Mouse (Mus musculus): ENCODE measurements around the gene Zbtb40. TPM values are rescaled to one million over a fixed set of nuclear protein-coding genes. Genes with fewer than 3 reads are reported as not detected.

Zbtb40 gene
- polyA plus RNA-seq, 1 experiment from 2014 or later, result 1.3 TPM

- ATAC-seq (peak; percentile 87), DNase-seq (ENCODE audit: low spot score) (peak; percentile 91)
- no peak overlapping the region for H3K4me2 ChIP-seq (replicated peaks; ENCODE audit: low read depth, low read length)
- peaks cover 34% of the 10 kb centered on the region for H3K27me3 ChIP-seq (replicated peaks; ENCODE audit: insufficient read depth, low read length)
- TF ChIP-seq CTCF (IDR thresholded peaks at IDR 0.05) (no peak), EP300 (IDR thresholded peaks at IDR 0.05) (peak; percentile 92)
- H3K4me3 ChIP-seq (ENCODE audit: low read depth, low read length), result no peak overlapping the region
- no peaks in the 10 kb centered on the region for H3K4me1 ChIP-seq (ENCODE audit: insufficient read depth, low read depth, low read length)
- WGBS, result 60% methylated on average over 4 of the region's 4 CpGs
- no peaks in the 10 kb centered on the region for H3K9me3 ChIP-seq (ENCODE audit: low read length)
- no peak overlapping the region for H3K9ac ChIP-seq (replicated peaks; ENCODE audit: low read depth)
- no peaks in the 10 kb centered on the region for H3K36me3 ChIP-seq (ENCODE audit: insufficient read depth, low read length)
- H3K27ac ChIP-seq (ENCODE audit: low read length), result no peak overlapping the region
Measured at GRCm38 (mm10) chr4:137081401-137081800, 32.8 kb upstream of the Zbtb40 start.

GRCm38 (mm10) chr4:137077216-137077615 lies 28.6 kb upstream of the Zbtb40 start:
- Histone ChIP-seq H3K4me3 (ENCODE audit: low read depth, low read length) (no peak overlapping the region), H3K4me1 (ENCODE audit: insufficient read depth, low read depth, low read length) (no peaks in the 10 kb centered on the region), H3K27me3 (replicated peaks; ENCODE audit: insufficient read depth, low read length) (peaks cover 17% of the 10 kb centered on the region; the same call in 1 of the 2 replicates), H3K9me3 (ENCODE audit: low read length) (no peaks in the 10 kb centered on the region), H3K27ac (ENCODE audit: low read length) (no peak overlapping the region), H3K36me3 (ENCODE audit: insufficient read depth, low read length) (no peaks in the 10 kb centered on the region), H3K9ac (replicated peaks; ENCODE audit: low read depth) (no peak overlapping the region), H3K4me2 (replicated peaks; ENCODE audit: low read depth, low read length) (no peak overlapping the region)
- TF ChIP-seq CTCF (IDR thresholded peaks at IDR 0.05) (no peak), EP300 (IDR thresholded peaks at IDR 0.05) (no peak)
- ATAC-seq, result no peak
- DNase-seq (ENCODE audit: low spot score), result no peak
- 11% methylated on average over 2 of the region's 2 CpGs for WGBS

GRCm38 (mm10) chr4:137071204-137071603 lies 22.6 kb upstream of the Zbtb40 start:
- Histone ChIP-seq H3K9ac (replicated peaks; ENCODE audit: low read depth) (no peak overlapping the region), H3K36me3 (ENCODE audit: insufficient read depth, low read length) (no peaks in the 10 kb centered on the region), H3K27ac (ENCODE audit: low read length) (no peak overlapping the region), H3K4me2 (replicated peaks; ENCODE audit: low read depth, low read length) (no peak overlapping the region), H3K4me1 (ENCODE audit: insufficient read depth, low read depth, low read length) (no peaks in the 10 kb centered on the region), H3K9me3 (ENCODE audit: low read length) (no peaks in the 10 kb centered on the region), H3K27me3 (replicated peaks; ENCODE audit: insufficient read depth, low read length) (0 out of 2 replicates have a peak, but pooled peaks cover under 1% of the 10 kb centered on the region), H3K4me3 (ENCODE audit: low read depth, low read length) (no peak overlapping the region)
- no peak for ATAC-seq
- TF ChIP-seq EP300 (IDR thresholded peaks at IDR 0.05) (no peak), CTCF (IDR thresholded peaks at IDR 0.05) (no peak)
- no peak for DNase-seq (ENCODE audit: low spot score)
- WGBS, result 64% methylated on average over 6 of the region's 6 CpGs

- Histone ChIP-seq H3K27me3 (replicated peaks; ENCODE audit: insufficient read depth, low read length) (no peaks in the 10 kb centered on the region), H3K4me3 (ENCODE audit: low read depth, low read length) (no peak overlapping the region), H3K36me3 (ENCODE audit: insufficient read depth, low read length) (no peaks in the 10 kb centered on the region), H3K9me3 (ENCODE audit: low read length) (no peaks in the 10 kb centered on the region), H3K4me2 (replicated peaks; ENCODE audit: low read depth, low read length) (no peak overlapping the region), H3K4me1 (ENCODE audit: insufficient read depth, low read depth, low read length) (no peaks in the 10 kb centered on the region), H3K27ac (ENCODE audit: low read length) (no peak overlapping the region), H3K9ac (replicated peaks; ENCODE audit: low read depth) (no peak overlapping the region)
- TF ChIP-seq EP300 (IDR thresholded peaks at IDR 0.05), result no peak
- no peak for TF ChIP-seq CTCF (IDR thresholded peaks at IDR 0.05)
- WGBS, result 16% methylated on average over 8 of the region's 8 CpGs
- no peak for ATAC-seq
- DNase-seq (ENCODE audit: low spot score), result no peak
Measured at GRCm38 (mm10) chr4:137068491-137068890, 19.9 kb upstream of the Zbtb40 start.

- TF ChIP-seq CTCF (IDR thresholded peaks at IDR 0.05) (no peak), EP300 (IDR thresholded peaks at IDR 0.05) (no peak)
- Histone ChIP-seq H3K4me1 (ENCODE audit: insufficient read depth, low read depth, low read length) (no peaks in the 10 kb centered on the region), H3K36me3 (ENCODE audit: insufficient read depth, low read length) (no peaks in the 10 kb centered on the region), H3K27me3 (replicated peaks; ENCODE audit: insufficient read depth, low read length) (no peaks in the 10 kb centered on the region), H3K9ac (replicated peaks; ENCODE audit: low read depth) (no peak overlapping the region), H3K27ac (ENCODE audit: low read length) (no peak overlapping the region), H3K4me2 (replicated peaks; ENCODE audit: low read depth, low read length) (no peak overlapping the region), H3K4me3 (ENCODE audit: low read depth, low read length) (no peak overlapping the region), H3K9me3 (ENCODE audit: low read length) (no peaks in the 10 kb centered on the region)
- WGBS, result 77% methylated on average over 6 of the region's 6 CpGs
- DNase-seq (ENCODE audit: low spot score), result no peak
- ATAC-seq, result no peak
Measured at GRCm38 (mm10) chr4:137065846-137066245, 17.2 kb upstream of the Zbtb40 start.

GRCm38 (mm10) chr4:137054932-137055331 lies 6.3 kb upstream of the Zbtb40 start:
- Histone ChIP-seq H3K9me3 (ENCODE audit: low read length) (no peaks in the 10 kb centered on the region), H3K36me3 (ENCODE audit: insufficient read depth, low read length) (no peaks in the 10 kb centered on the region), H3K4me3 (ENCODE audit: low read depth, low read length) (no peak overlapping the region), H3K4me1 (ENCODE audit: insufficient read depth, low read depth, low read length) (no peaks in the 10 kb centered on the region), H3K27ac (ENCODE audit: low read length) (no peak overlapping the region), H3K27me3 (replicated peaks; ENCODE audit: insufficient read depth, low read length) (no peaks in the 10 kb centered on the region), H3K4me2 (replicated peaks; ENCODE audit: low read depth, low read length) (no peak overlapping the region), H3K9ac (replicated peaks; ENCODE audit: low read depth) (no peak overlapping the region)
- TF ChIP-seq EP300 (IDR thresholded peaks at IDR 0.05) (no peak), CTCF (IDR thresholded peaks at IDR 0.05) (no peak)
- WGBS, result 47% methylated on average over 3 of the region's 3 CpGs
- ATAC-seq (no peak), DNase-seq (ENCODE audit: low spot score) (no peak)

- Histone ChIP-seq H3K4me2 (replicated peaks; ENCODE audit: low read depth, low read length) (no peak overlapping the region), H3K27ac (ENCODE audit: low read length) (no peak overlapping the region), H3K9ac (replicated peaks; ENCODE audit: low read depth) (no peak overlapping the region), H3K27me3 (replicated peaks; ENCODE audit: insufficient read depth, low read length) (no peaks in the 10 kb centered on the region), H3K4me1 (ENCODE audit: insufficient read depth, low read depth, low read length) (no peaks in the 10 kb centered on the region), H3K9me3 (ENCODE audit: low read length) (no peaks in the 10 kb centered on the region; the same call in 1 of the 2 replicates), H3K36me3 (ENCODE audit: insufficient read depth, low read length) (no peaks in the 10 kb centered on the region), H3K4me3 (ENCODE audit: low read depth, low read length) (no peak overlapping the region)
- TF ChIP-seq CTCF (IDR thresholded peaks at IDR 0.05) (no peak), EP300 (IDR thresholded peaks at IDR 0.05) (no peak)
- DNase-seq (ENCODE audit: low spot score) (no peak), ATAC-seq (no peak)
- WGBS, result 69% methylated on average over 5 of the region's 5 CpGs
Measured at GRCm38 (mm10) chr4:137053810-137054209, 5.2 kb upstream of the Zbtb40 start.
